Mouse (Mus musculus): ENCODE data around the gene Eef2. TPM values are rescaled to one million over a fixed set of nuclear protein-coding genes. Genes with fewer than 3 reads are reported as not detected.

The Eef2 gene
- polyA plus RNA-seq, 1 experiment from 2014 or later, result 450 TPM

DNA sequence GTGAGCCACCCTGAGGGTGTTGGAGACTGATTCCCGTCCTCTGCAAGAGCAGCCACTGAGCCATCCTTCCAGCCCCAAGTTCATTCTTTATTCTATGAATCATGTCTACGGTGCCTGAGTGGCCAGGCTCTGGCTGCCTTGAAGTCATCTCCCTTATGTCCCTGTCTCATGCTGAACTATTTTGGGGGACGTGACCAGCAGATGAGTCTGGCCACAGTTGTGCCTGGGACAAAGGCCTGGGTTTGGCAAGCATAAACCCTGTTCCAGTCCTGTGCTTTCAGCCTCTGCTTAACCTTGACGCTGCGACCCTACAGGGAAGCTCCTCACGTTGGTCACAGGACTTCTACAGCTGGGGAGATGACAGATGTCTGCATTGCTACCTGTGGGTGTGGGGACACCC is 20.9 kb downstream of the Eef2 start:
- Histone ChIP-seq H3K9ac (no peak overlapping the region), H3K4me3 (no peak overlapping the region)

DNA sequence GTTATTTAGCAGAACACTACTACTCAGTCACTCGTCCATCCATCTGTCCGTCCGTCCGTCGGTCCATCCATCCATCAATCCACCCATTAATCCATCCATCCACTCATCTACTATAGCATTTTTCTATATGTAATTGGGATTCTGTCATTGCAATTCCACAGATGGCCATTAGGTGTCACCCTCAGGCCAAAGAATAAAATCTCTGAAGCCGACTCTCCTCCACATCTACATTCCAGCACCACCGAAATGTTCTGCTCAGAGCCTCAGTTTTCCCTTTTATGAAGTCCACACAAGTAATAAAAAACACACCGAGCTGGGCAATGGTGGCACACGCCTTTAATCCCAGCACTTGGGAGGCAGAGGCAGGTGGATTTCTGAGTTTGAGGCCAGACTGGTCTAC is 21.8 kb downstream of the Eef2 start:
- no peaks in the 10 kb centered on the region for H3K9me3 ChIP-seq (replicated peaks)
- H3K9ac ChIP-seq, result no peak overlapping the region
- no peak overlapping the region for H3K4me2 ChIP-seq
- H3K4me1 ChIP-seq, result peaks cover 36% of the 10 kb centered on the region
- H3K27ac ChIP-seq, result no peak overlapping the region
- ATAC-seq, result no peak
- 2% methylated on average over 9 of the region's 9 CpGs for WGBS (ENCODE audit: insufficient replicate concordance)
- no peak overlapping the region for H3K4me3 ChIP-seq
- peaks cover 70% of the 10 kb centered on the region for H3K27me3 ChIP-seq (replicated peaks)
- no peaks in the 10 kb centered on the region for H3K36me3 ChIP-seq

More for the DNA sequence above, 20.9 kb downstream of the Eef2 start:
- no peak overlapping the region for H3K4me2 ChIP-seq
- 38% methylated on average over 6 of the region's 6 CpGs for WGBS (ENCODE audit: insufficient replicate concordance)
- peaks cover 79% of the 10 kb centered on the region for H3K27me3 ChIP-seq (replicated peaks)
- no peaks in the 10 kb centered on the region for H3K9me3 ChIP-seq (replicated peaks)
- H3K4me1 ChIP-seq, result peaks cover 36% of the 10 kb centered on the region
- ATAC-seq, result no peak
- H3K36me3 ChIP-seq, result no peaks in the 10 kb centered on the region
- H3K27ac ChIP-seq, result no peak overlapping the region

DNA sequence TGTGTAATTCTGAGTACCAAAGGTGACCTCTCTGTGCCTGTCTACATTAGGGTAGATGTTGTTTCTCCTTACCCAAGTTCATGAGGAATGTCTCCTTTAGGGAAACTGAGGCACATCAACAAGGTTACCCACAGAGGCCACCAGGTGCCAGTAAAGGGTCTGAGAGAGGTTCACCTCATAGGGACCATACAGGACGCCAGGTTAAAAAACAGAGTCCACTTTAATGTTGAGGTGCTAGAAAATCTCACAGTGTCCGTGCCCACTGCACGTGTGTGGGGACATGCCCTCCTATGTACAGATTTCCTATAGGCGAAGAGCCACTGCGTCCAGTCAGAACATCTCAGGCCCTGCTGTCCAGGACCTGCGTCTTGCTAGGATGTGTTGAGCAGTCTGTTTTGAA is 22.6 kb downstream of the Eef2 start:
- Histone ChIP-seq H3K4me2 (no peak overlapping the region), H3K27ac (no peak overlapping the region), H3K9ac (no peak overlapping the region), H3K27me3 (replicated peaks) (peaks cover 62% of the 10 kb centered on the region), H3K36me3 (no peaks in the 10 kb centered on the region), H3K4me1 (peaks cover 36% of the 10 kb centered on the region), H3K9me3 (replicated peaks) (no peaks in the 10 kb centered on the region), H3K4me3 (no peak overlapping the region)
- no peak for ATAC-seq
- 70% methylated on average over 6 of the region's 6 CpGs for WGBS (ENCODE audit: insufficient replicate concordance)

DNA sequence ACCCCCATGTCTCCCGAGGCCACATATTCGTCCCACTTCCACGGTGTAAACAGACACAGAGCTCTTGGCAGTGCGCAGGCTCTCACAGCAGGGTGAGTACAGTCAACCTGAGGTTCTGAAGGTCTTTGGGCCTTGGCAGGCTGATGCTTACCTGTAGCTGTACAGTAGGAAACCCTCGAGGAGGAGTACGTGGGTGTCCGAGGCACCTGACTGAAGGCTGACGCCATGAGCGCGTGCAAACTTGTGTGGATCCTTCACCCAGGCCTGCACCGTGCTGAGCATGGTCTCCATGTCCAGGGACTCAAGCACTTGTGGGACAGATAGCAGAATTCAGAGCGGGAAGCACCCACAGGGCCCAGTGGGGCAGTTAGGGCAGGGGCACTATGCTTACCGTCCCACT is 23.7 kb downstream of the Eef2 start:
- Histone ChIP-seq H3K9me3 (replicated peaks) (no peaks in the 10 kb centered on the region), H3K36me3 (no peaks in the 10 kb centered on the region), H3K27me3 (replicated peaks) (peaks cover 57% of the 10 kb centered on the region), H3K9ac (no peak overlapping the region), H3K27ac (no peak overlapping the region), H3K4me2 (no peak overlapping the region), H3K4me1 (peaks cover 33% of the 10 kb centered on the region), H3K4me3 (no peak overlapping the region)
- 71% methylated on average over 13 of the region's 13 CpGs for WGBS (ENCODE audit: insufficient replicate concordance)
- ATAC-seq, result no peak

DNA sequence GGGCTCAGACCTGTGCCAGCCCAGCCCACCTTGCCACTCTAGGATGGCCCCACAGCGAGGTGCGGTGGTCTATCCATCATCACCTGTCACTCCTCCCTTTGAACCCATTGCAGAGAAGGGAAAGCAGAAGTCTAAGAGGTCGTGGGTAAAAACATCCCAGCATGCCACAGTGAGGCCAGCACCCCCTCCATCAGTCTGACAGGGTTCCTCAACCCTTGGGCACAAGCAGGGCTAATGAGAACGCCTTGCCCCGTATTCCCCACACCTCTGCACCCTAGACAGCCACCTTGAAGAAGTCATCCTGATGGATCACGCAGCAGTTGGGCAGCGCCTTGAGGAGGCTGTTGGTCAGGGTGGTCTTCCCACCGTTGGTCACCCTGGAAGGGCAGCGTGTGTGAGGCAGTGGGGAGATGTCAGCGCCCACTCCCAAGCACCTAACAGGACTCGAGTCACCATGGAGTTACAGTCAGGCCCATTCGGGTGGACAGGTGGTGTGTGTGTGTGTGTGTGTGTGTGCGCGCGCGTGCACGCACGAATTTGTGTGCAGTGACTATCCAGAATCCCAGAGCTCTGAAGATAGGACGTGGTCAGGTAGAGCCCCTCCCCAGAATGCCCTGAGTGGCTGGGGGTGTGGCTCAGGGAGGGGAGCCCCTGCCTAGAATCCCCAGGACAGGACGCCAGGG is 24.3 kb downstream of the Eef2 start:
- no peak overlapping the region for H3K4me2 ChIP-seq
- H3K9ac ChIP-seq, result no peak overlapping the region
- ATAC-seq, result no peak

DNA sequence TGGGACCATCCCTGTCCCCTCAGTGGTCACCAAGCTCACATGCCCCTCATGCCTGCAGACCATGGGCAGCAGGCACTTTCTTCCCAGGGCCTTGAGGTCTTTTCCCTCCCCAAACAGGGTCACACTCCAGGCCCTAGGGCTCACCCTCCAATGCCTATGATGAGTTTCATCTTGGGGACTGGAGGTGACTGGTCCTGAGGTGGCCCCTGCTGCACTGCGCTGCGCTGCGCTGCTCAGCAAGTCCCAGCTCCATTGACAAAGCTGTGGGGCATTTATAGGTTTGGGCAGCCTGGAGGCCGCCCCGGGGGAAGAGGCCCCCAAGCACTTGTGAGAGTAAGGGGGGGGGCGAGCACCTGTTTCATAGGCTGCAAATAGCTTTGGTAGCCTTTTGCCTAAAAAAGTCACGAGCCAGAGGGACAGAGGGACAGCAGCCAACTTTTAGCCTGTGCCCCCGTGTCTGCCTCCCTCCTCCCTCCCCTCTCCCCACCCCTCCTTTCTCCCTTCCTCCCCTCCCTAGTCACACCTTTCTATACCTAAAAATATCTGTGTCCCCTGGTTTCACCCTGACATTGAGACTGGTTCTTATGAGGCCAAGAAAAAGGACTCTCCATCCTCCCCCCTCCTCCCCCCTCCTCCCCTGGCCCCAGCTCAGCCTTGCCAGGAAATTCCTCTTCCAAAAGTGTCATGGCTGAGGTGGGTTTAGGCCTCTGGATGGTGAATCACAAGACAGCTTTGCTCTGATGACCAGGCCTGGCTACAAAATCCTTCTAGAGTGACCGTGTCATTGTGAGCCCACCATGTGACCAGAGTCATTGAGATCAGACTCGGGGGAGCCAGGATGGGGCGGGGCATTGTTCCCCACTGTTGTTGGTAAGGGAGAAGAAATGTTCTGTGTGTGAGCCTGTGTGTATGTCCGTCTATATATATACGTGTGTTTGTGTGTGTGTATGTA is 25.7 kb downstream of the Eef2 start, which contains the start of gene Nmrk2:
Nmrk2 (minus strand) TSS at position 245 of the 952 bp plus-strand sequence.
- Histone ChIP-seq H3K27ac (peak within 1 kb of the TSS; percentile 38; the same call in 1 of the 2 replicates), H3K9me3 (replicated peaks) (no peaks in the 10 kb centered on the region), H3K4me3 (no peak within 1 kb of the TSS), H3K4me1 (peaks cover 29% of the 10 kb centered on the region), H3K9ac (no peak within 1 kb of the TSS; the same call in 1 of the 2 replicates), H3K27me3 (replicated peaks) (peaks cover 52% of the 10 kb centered on the region), H3K4me2 (no peak within 1 kb of the TSS), H3K36me3 (no peaks in the 10 kb centered on the region)
- no peak for ATAC-seq
- 66% methylated on average over 13 of the region's 13 CpGs for WGBS (ENCODE audit: insufficient replicate concordance)

More for the DNA sequence above, 24.3 kb downstream of the Eef2 start:
- 67% methylated on average over 20 of the region's 20 CpGs for WGBS (ENCODE audit: insufficient replicate concordance)
- Histone ChIP-seq H3K27me3 (replicated peaks) (peaks cover 57% of the 10 kb centered on the region), H3K9me3 (replicated peaks) (no peaks in the 10 kb centered on the region), H3K4me3 (no peak overlapping the region), H3K27ac (no peak overlapping the region), H3K4me1 (peaks cover 29% of the 10 kb centered on the region), H3K36me3 (no peaks in the 10 kb centered on the region)

DNA sequence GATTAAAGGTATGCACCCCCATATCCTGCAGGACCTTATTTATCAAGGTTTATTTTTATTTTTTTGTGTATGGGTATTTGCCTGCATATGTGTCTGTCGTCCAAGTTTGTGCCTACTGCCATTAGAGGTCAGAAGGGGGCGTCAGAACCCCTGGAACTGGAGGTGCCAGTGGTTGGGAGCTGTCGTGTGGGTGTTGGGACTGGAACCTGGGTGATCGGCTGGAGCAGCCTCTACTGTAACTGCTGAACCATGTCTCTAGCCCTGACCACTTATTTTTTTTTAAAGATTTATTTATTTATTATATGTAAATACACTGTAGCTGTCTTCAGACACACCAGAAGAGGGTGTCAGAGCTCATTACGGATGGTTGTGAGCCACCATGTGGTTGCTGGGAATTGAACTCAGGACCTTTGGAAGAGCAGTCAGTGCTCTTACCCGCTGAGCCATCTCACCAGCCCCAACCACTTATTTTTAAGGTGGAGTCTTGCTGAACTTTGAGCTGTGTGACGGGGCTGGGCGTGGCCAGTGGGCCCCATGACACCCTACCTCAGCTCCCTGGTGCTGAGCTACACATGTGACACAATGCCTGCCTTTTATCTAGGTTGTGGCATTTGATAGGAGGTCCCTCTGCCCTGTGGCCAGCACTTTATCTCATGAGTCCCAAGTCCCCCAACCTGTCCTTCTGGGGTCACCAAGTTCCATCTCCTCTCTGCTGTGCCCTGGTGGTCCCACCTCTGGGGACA is 26.7 kb downstream of the Eef2 start:
- Histone ChIP-seq H3K4me2 (no peak overlapping the region), H3K9me3 (replicated peaks) (no peaks in the 10 kb centered on the region), H3K27ac (peak overlapping the region; percentile 52), H3K4me3 (no peak overlapping the region), H3K4me1 (peaks cover 29% of the 10 kb centered on the region), H3K27me3 (replicated peaks) (peaks cover 53% of the 10 kb centered on the region), H3K36me3 (no peaks in the 10 kb centered on the region), H3K9ac (no peak overlapping the region)
- WGBS (ENCODE audit: insufficient replicate concordance), result 31% methylated on average over 8 of the region's 8 CpGs
- ATAC-seq, result peak; percentile 85

DNA sequence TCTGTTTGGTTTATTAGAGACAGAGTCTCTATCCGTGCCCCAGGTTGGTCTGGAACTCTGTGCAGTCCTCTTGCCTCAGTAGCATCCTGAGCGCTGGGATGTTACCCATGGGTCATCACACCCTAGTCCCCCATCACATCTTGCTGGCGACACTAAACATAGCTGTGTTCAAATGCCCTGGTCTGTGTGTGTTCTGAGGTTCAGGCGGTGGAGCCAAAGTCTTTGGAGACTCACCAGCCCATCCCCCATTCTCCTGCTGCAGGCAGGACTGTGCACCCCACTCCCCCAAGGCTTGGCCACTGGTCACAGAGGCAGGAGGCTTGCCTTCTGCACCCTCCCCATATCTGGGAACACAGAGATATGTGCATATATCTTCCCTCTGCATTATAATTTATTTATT is 27.7 kb downstream of the Eef2 start:
- 53% methylated on average over 4 of the region's 4 CpGs for WGBS (ENCODE audit: insufficient replicate concordance)
- Histone ChIP-seq H3K4me2 (no peak overlapping the region), H3K4me1 (peaks cover 29% of the 10 kb centered on the region), H3K27me3 (replicated peaks) (peaks cover 50% of the 10 kb centered on the region), H3K4me3 (no peak overlapping the region), H3K9me3 (replicated peaks) (no peaks in the 10 kb centered on the region), H3K36me3 (no peaks in the 10 kb centered on the region), H3K9ac (no peak overlapping the region), H3K27ac (no peak overlapping the region)
- no peak for ATAC-seq

DNA sequence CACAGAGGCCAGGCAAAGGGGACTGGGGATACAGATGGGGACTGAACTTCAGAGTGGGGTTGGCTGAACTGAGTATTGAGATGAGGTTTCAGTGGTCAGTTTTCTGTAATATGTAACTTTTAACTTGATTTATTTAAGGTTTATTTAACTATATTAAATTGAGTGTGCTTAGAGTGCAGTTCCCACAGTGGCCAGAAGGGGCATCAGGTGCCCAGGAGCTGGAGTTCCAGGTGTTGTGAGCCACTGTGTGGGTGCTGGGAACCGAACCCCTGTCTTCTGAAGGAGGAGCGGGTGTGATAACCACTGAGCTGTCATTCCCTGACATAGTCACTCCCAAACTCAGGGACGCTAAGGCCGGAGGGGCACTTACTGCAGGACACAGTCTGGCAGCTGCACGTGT is 33.7 kb downstream of the Eef2 start:
- no peak overlapping the region for H3K4me2 ChIP-seq
- H3K9me3 ChIP-seq (replicated peaks), result peaks cover 5% of the 10 kb centered on the region
- H3K4me3 ChIP-seq, result no peak overlapping the region
- no peak overlapping the region for H3K27ac ChIP-seq
- ATAC-seq, result no peak
- no peaks in the 10 kb centered on the region for H3K36me3 ChIP-seq
- no peaks in the 10 kb centered on the region for H3K4me1 ChIP-seq
- WGBS (ENCODE audit: insufficient replicate concordance), result 84% methylated on average over 5 of the region's 5 CpGs
- peaks cover 47% of the 10 kb centered on the region for H3K27me3 ChIP-seq (replicated peaks)
- no peak overlapping the region for H3K9ac ChIP-seq

DNA sequence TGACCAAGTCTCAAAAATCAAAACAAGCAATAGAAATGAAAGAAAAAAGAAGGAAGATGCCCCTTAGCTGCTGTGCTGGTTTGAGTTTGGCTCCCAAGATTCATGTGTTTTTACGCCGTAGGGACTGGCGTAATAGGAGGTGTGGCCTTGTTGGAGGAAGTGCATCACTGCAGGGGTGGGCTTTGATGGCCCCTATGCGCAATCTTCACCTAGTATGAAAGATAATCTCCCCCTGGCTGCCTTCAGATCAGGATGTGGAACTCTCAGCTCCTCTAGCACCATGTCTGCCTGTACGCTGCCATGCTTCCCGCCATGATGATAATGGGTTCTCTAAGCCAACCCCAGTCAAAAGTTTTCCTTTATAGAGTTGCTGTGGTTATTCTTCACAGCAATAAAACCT is 39.8 kb downstream of the Eef2 start:
- Histone ChIP-seq H3K4me3 (no peak overlapping the region), H3K4me1 (no peaks in the 10 kb centered on the region), H3K4me2 (no peak overlapping the region), H3K27ac (no peak overlapping the region), H3K9ac (no peak overlapping the region), H3K9me3 (replicated peaks) (no peaks in the 10 kb centered on the region; the same call in 1 of the 2 replicates), H3K27me3 (replicated peaks) (peaks cover 45% of the 10 kb centered on the region), H3K36me3 (no peaks in the 10 kb centered on the region)
- ATAC-seq, result no peak
- 58% methylated on average over 6 of the region's 6 CpGs for WGBS (ENCODE audit: insufficient replicate concordance)

DNA sequence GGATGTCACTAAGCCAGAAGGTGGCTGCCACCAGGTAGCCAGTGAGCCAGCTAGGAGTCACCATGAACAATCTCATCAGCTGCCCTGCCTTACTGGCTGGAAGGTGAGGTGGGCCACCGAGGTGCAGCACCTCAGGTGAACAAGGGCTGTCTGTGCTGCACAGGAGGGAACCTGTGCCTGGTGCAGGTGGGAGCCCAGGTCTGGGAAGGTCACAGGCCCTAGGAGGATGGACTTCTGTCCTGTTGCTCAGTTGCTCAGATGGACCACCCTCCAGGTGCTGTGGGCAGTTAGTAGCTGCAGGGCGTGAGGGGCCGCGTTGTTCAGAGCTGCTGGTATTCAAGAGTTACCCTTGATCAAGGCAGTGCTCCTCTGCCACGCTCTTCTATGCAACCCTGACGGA is 40.4 kb downstream of the Eef2 start:
- no peaks in the 10 kb centered on the region for H3K36me3 ChIP-seq
- WGBS (ENCODE audit: insufficient replicate concordance), result 72% methylated on average over 6 of the region's 6 CpGs
- H3K4me2 ChIP-seq, result no peak overlapping the region

More for the DNA sequence above, 40.4 kb downstream of the Eef2 start:
- Histone ChIP-seq H3K9me3 (replicated peaks) (no peaks in the 10 kb centered on the region; the same call in 1 of the 2 replicates), H3K27ac (no peak overlapping the region), H3K4me3 (no peak overlapping the region), H3K27me3 (replicated peaks) (peaks cover 48% of the 10 kb centered on the region), H3K9ac (no peak overlapping the region), H3K4me1 (0 out of 2 replicates have a peak, but pooled peaks cover 3% of the 10 kb centered on the region)
- ATAC-seq, result no peak

Measured in liver, embryonic 12.5 days (tissue).